Mouse (Mus musculus): ENCODE data around the gene Adgrf3. TPM values are rescaled to one million over a fixed set of nuclear protein-coding genes. Genes with fewer than 3 reads are reported as not detected.

Adgrf3 gene
- polyA plus RNA-seq (2014; fragmentation: Illumina TruSeq; extraction: RNeasy Lipid Tissue Mini Kit (QIAGEN cat#74804); ENCODE audit: low read depth, low replicate concordance): 0.71 TPM

DNA sequence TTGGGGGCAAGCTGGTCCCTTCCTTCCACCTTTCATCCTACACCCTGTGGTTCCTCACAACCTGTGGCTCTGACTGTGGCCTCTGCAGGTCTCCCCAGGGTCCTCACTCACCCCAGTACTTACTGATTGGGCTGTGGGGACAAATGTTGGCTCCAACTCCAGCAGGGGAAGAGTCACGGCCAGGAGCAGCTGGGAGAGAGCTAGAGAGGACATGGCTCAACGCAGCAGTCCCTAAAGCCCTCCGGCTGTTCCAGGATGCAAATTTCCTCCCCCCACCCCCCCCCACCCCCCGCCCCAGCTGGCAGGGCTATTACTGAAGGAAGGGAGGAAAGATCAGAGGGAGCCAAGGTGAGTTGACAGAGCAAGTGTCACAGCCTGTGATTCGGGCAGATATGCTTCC lies at the start of gene Adgrf3:
TSS of gene Adgrf3 (minus strand) at position 230 of the 400 bp plus-strand sequence.

DNA sequence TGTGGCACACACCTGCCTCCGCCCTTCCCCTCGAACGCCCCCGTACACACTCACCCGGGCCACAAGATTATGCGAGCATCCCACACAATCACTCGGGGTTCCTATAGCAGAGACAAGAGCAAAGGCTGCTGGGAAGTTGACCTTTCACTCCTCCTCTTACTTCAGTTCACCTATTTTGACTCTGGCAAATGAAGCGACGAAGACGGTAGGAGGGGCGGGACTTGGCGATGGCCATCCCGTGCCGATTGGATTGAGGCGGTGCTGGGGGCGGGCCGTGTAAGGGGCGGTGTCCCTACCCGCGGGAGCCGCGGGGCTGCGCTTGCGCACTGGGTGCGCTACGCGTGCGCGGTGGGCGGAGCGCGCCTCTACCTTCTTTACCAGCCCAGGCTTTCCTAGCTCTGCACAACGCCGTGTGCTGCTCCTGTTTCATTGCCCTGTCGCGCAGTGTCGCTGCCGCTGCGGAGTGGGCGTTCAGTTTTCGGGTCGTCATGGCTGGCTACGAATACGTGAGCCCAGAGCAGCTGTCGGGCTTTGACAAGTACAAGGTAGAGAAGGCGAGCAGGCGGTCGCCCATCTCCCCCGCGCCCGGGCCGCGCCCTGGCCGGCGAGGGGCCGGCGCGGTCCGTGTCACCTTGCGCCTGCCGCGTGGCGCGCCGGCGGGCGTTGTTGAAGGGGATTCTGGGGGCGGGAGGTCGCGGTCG lies 26.9 kb upstream of the Adgrf3 start, which contains the start of gene Selenoi:
TSS of gene Selenoi (plus strand) at position 311 of the 701 bp plus-strand sequence.

DNA sequence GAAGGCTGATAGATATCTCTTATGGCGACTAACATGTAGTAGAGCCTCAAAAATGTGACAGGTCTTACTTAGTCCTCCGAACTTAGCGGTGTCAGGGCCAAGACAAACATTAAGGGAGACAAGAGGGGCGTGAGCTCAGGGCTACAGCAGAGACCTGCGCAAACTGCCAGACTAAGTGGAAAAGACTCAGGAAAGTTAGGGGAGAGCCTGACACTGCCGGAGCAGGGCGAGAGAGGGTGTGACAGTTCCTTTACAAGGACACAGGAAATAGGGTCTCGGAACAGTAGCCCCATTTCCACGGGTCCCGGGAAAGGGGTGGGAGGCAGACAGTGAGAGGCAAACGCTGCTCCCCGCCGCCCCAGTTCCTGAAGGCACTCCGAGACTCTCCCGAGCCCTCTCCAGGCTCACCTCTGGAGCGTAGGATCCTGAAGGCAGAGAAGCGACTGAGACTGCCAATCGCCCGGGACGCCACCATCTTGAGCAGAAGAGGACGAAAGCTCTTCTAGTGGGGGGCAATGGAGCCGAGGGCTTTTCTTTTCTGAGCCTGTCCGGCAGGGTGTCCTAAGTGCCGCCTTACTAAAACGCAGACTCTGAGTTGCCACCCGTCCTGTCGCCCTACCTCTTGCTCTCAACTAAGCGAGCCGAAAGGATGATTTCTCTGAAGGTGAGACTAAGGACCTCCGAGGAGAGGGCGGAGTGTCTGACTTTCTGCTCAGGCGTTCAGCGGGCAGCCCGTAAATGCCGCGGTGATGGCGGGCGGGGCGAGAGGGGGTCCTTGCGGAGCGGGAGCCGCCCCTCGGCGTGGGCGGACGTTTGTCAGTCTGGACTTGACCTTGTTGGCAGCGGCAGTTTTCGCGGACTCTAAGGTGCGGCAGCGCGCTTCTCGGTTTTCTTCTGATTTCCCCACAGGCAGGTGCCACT lies 50.8 kb downstream of the Adgrf3 start, which contains the start of the genes Hadha and Hadhb:
TSS of gene Hadha (minus strand) at position 689 of the 921 bp plus-strand sequence.
TSS of gene Hadhb (plus strand) at position 775 of the 921 bp plus-strand sequence.

Other genes with a start within 250 kb of the Adgrf3 start
- 0.29 TPM for gene Il6, start 192.6 kb downstream of the Adgrf3 start, polyA plus RNA-seq (2014; fragmentation: Illumina TruSeq; extraction: RNeasy Lipid Tissue Mini Kit (QIAGEN cat#74804); ENCODE audit: low read depth, low replicate concordance)
- gene Tyms, start 132.1 kb downstream of the Adgrf3 start, polyA plus RNA-seq (2014; fragmentation: Illumina TruSeq; extraction: RNeasy Lipid Tissue Mini Kit (QIAGEN cat#74804); ENCODE audit: low read depth, low replicate concordance): 11.4 TPM
- gene Garem2, start 100.6 kb downstream of the Adgrf3 start, polyA plus RNA-seq (2014; fragmentation: Illumina TruSeq; extraction: RNeasy Lipid Tissue Mini Kit (QIAGEN cat#74804); ENCODE audit: low read depth, low replicate concordance): 0.10 TPM
- not detected for gene 3110082J24Rik, start 99.6 kb downstream of the Adgrf3 start, polyA plus RNA-seq (2014; fragmentation: Illumina TruSeq; extraction: RNeasy Lipid Tissue Mini Kit (QIAGEN cat#74804); ENCODE audit: low read depth, low replicate concordance)
- gene Hadha, start 50.6 kb downstream of the Adgrf3 start, polyA plus RNA-seq (2014; fragmentation: Illumina TruSeq; extraction: RNeasy Lipid Tissue Mini Kit (QIAGEN cat#74804); ENCODE audit: low read depth, low replicate concordance): 108 TPM
- gene Hadhb, start 50.5 kb downstream of the Adgrf3 start, polyA plus RNA-seq (2014; fragmentation: Illumina TruSeq; extraction: RNeasy Lipid Tissue Mini Kit (QIAGEN cat#74804); ENCODE audit: low read depth, low replicate concordance): 137 TPM
- gene Selenoi, start 26.9 kb upstream of the Adgrf3 start, polyA plus RNA-seq (2014; fragmentation: Illumina TruSeq; extraction: RNeasy Lipid Tissue Mini Kit (QIAGEN cat#74804); ENCODE audit: low read depth, low replicate concordance): 13.3 TPM
- 3.7 TPM for gene Drc1, start 75.7 kb upstream of the Adgrf3 start, polyA plus RNA-seq (2014; fragmentation: Illumina TruSeq; extraction: RNeasy Lipid Tissue Mini Kit (QIAGEN cat#74804); ENCODE audit: low read depth, low replicate concordance)